Mouse (Mus musculus) kidney, adult 9 months (tissue): ENCODE data around the gene Gm21319.
"Not testable (repeated sequence)": the region's sequence is repeated elsewhere in the genome, so short reads cannot be mapped to it uniquely, and the experiment has no call there.

ENCODE experiments used
- DNase-seq: peaks from one replicate; pipeline ENCODE4 v3.0.0; 2022

Gm21319 gene

GRCm38 (mm10) chr12:87775655-87776054 lies at the start of gene Gm21319:
TSS of gene Gm21319 (minus strand) at chr12:87775755.
- not testable (repeated sequence) for DNase-seq

GRCm38 (mm10) chr12:87816277-87816676 lies 40.7 kb upstream of the Gm21319 start, which contains the start of gene BB287469:
TSS of gene BB287469 (plus strand) at chr12:87816577.
- not testable (repeated sequence) for DNase-seq

- DNase-seq: not testable (repeated sequence)
Measured at GRCm38 (mm10) chr12:87797971-87798370, 22.4 kb upstream of the Gm21319 start.

- not testable (repeated sequence) for DNase-seq
Measured at GRCm38 (mm10) chr12:87795212-87795611, 19.7 kb upstream of the Gm21319 start, which contains the start of gene Gm21936. TSS of gene Gm21936 (plus strand) at chr12:87795512.
